Mouse (Mus musculus): ENCODE measurements at regions not wholly inside any gene's neighbourhood (a gene's known extent, or its start where the extent isn't known, plus 50 kb on each side); places are given as distances from the start of the nearest gene placed in this dataset.

- WGBS: 66% methylated on average over 2 of the region's 2 CpGs
- Histone ChIP-seq H3K27ac (no peak overlapping the region), H3K4me1 (ENCODE audit: control insufficient read depth, insufficient read depth, low read length) (peaks cover 1% of the 10 kb centered on the region), H3K36me3 (ENCODE audit: control insufficient read depth, insufficient read depth, low read length) (no peaks in the 10 kb centered on the region), H3K27me3 (ENCODE audit: control insufficient read depth, insufficient read depth, low read length) (no peaks in the 10 kb centered on the region), H3K9ac (ENCODE audit: low read depth, low read length) (no peak overlapping the region), H3K4me3 (no peak overlapping the region), H3K79me2 (replicated peaks; ENCODE audit: control insufficient read depth, insufficient read depth, low read length) (no peaks in the 10 kb centered on the region)
- DNase-seq: no peak
- no peak for TF ChIP-seq POLR2A (IDR thresholded peaks at IDR 0.05; ENCODE audit: insufficient read depth, low read depth, low read length)
- TF ChIP-seq EP300 (IDR thresholded peaks at IDR 0.05; ENCODE audit: insufficient read depth, low read depth, low read length): no peak
- intact Hi-C loops (cut with DNase I): no loop called here
These were observed 89.7 kb upstream of the Tbx3 start for GRCm38 (mm10) chr5:119580798-119581197.

- Histone ChIP-seq H3K4me1 (ENCODE audit: control insufficient read depth, insufficient read depth, low read length) (peaks cover 1% of the 10 kb centered on the region), H3K9ac (ENCODE audit: low read depth, low read length) (no peak overlapping the region), H3K27me3 (ENCODE audit: control insufficient read depth, insufficient read depth, low read length) (no peaks in the 10 kb centered on the region), H3K27ac (no peak overlapping the region), H3K36me3 (ENCODE audit: control insufficient read depth, insufficient read depth, low read length) (no peaks in the 10 kb centered on the region), H3K79me2 (replicated peaks; ENCODE audit: control insufficient read depth, insufficient read depth, low read length) (no peaks in the 10 kb centered on the region), H3K4me3 (no peak overlapping the region)
- TF ChIP-seq POLR2A (IDR thresholded peaks at IDR 0.05; ENCODE audit: insufficient read depth, low read depth, low read length) (no peak), CTCF (IDR thresholded peaks at IDR 0.05) (no peak), EP300 (IDR thresholded peaks at IDR 0.05; ENCODE audit: insufficient read depth, low read depth, low read length) (no peak)
- intact Hi-C loops (cut with DNase I): no loop called here
- WGBS: 75% methylated on average over 2 of the region's 2 CpGs
- DNase-seq: no peak
These were observed 86.1 kb upstream of the Tbx3 start for GRCm38 (mm10) chr5:119584389-119584788.

DNA sequence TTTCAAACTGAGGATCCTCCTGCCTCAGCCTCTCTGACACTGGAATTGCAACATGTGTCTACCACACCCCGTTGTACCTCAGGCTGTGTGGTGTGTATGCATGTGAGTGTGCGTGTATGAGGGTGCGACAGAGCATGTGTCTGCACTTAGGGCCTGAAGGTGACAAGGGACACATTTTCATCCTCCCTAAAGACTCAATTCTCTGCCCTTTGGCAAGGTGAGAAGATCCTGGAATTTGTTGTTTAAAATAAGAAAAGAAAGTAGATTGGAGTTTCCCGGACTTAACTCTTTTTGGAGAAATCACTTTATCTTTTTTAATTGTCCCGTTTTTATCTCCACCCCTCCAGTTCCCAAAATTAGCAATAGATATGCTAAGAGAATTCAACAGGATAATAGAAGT is 85.6 kb upstream of the Tbx3 start:
- Histone ChIP-seq H3K4me1 (ENCODE audit: control insufficient read depth, insufficient read depth, low read length) (no peaks in the 10 kb centered on the region), H3K27me3 (ENCODE audit: control insufficient read depth, insufficient read depth, low read length) (no peaks in the 10 kb centered on the region), H3K4me3 (no peak overlapping the region), H3K36me3 (ENCODE audit: control insufficient read depth, insufficient read depth, low read length) (no peaks in the 10 kb centered on the region), H3K79me2 (replicated peaks; ENCODE audit: control insufficient read depth, insufficient read depth, low read length) (no peaks in the 10 kb centered on the region), H3K9ac (ENCODE audit: low read depth, low read length) (no peak overlapping the region), H3K27ac (no peak overlapping the region)
- DNase-seq: no peak
- intact Hi-C loops (cut with DNase I): no loop called here
- no peak for TF ChIP-seq CTCF (IDR thresholded peaks at IDR 0.05)
- no peak for TF ChIP-seq EP300 (IDR thresholded peaks at IDR 0.05; ENCODE audit: insufficient read depth, low read depth, low read length)
- no peak for TF ChIP-seq POLR2A (IDR thresholded peaks at IDR 0.05; ENCODE audit: insufficient read depth, low read depth, low read length)
- WGBS: 69% methylated on average over 5 of the region's 5 CpGs

- Histone ChIP-seq H3K4me3 (no peak overlapping the region), H3K9ac (ENCODE audit: low read depth, low read length) (no peak overlapping the region), H3K27me3 (ENCODE audit: control insufficient read depth, insufficient read depth, low read length) (no peaks in the 10 kb centered on the region), H3K4me1 (ENCODE audit: control insufficient read depth, insufficient read depth, low read length) (no peaks in the 10 kb centered on the region), H3K79me2 (replicated peaks; ENCODE audit: control insufficient read depth, insufficient read depth, low read length) (no peaks in the 10 kb centered on the region), H3K27ac (no peak overlapping the region), H3K36me3 (ENCODE audit: control insufficient read depth, insufficient read depth, low read length) (no peaks in the 10 kb centered on the region)
- TF ChIP-seq CTCF (IDR thresholded peaks at IDR 0.05) (no peak), EP300 (IDR thresholded peaks at IDR 0.05; ENCODE audit: insufficient read depth, low read depth, low read length) (no peak)
- DNase-seq: no peak
- intact Hi-C loops (cut with DNase I): no loop called here
- WGBS: 79% methylated on average over 12 of the region's 12 CpGs
These were observed 83.9 kb upstream of the Tbx3 start for GRCm38 (mm10) chr5:119586391-119587058.

- intact Hi-C loops (cut with DNase I): no loop called here
- DNase-seq: no peak
- Histone ChIP-seq H3K79me2 (replicated peaks; ENCODE audit: control insufficient read depth, insufficient read depth, low read length) (no peaks in the 10 kb centered on the region), H3K4me1 (ENCODE audit: control insufficient read depth, insufficient read depth, low read length) (no peaks in the 10 kb centered on the region), H3K9ac (ENCODE audit: low read depth, low read length) (no peak overlapping the region), H3K27me3 (ENCODE audit: control insufficient read depth, insufficient read depth, low read length) (no peaks in the 10 kb centered on the region), H3K4me3 (no peak overlapping the region), H3K36me3 (ENCODE audit: control insufficient read depth, insufficient read depth, low read length) (no peaks in the 10 kb centered on the region), H3K27ac (no peak overlapping the region)
- no peak for TF ChIP-seq EP300 (IDR thresholded peaks at IDR 0.05; ENCODE audit: insufficient read depth, low read depth, low read length)
- TF ChIP-seq CTCF (IDR thresholded peaks at IDR 0.05): no peak
- no peak for TF ChIP-seq POLR2A (IDR thresholded peaks at IDR 0.05; ENCODE audit: insufficient read depth, low read depth, low read length)
- WGBS: 26% methylated on average over 12 of the region's 12 CpGs
These were observed 83.1 kb upstream of the Tbx3 start for GRCm38 (mm10) chr5:119587239-119587811.

DNA sequence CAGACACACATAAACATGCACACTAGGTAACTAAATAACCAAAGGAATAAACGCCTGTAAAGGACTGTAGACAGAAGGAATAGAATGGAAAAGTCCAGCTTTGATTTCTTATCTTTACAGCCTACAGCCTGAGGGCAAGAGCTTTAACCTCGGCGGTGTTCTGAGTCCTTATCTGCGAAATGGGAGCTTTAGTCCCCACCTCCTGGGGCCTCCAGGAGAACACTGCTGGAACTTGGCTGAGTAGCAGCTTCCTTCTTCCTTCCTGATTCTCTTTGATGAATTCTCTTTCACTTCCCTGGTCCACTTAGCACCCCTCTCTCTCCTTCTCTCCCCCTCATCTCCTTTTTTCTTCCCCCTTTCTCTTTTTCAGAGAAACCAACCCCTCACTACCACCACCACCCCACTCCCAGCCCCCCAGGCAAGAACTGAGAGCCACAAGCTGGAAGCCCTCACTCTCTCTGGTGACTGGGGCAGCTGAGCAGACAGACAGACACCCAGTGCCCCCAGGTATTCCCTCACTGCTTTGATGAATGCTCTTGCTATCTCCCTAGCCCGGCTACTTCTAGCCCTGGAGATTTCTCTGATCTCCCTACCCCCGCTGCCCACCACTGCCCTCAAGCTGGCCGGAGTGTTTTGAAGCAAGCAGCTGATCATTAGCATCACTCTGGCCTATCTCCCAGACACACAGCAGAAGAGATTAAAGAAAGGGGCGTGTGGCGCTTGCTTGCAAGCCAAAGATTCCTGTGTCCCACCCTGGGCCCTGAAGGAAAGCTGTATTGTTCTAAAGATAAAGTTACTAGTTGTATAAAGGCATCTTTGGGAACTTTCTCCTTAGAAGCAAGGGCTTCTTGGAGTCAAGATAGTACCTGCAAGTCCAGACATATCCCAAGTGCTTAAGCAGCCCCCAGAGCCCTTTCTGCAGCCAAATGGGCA is 81.9 kb upstream of the Tbx3 start:
- no peak overlapping the region for H3K4me3 ChIP-seq
- no peak overlapping the region for H3K9ac ChIP-seq (ENCODE audit: low read depth, low read length)
- TF ChIP-seq POLR2A (IDR thresholded peaks at IDR 0.05; ENCODE audit: insufficient read depth, low read depth, low read length) (no peak), CTCF (IDR thresholded peaks at IDR 0.05) (no peak), EP300 (IDR thresholded peaks at IDR 0.05; ENCODE audit: insufficient read depth, low read depth, low read length) (no peak)
- no peaks in the 10 kb centered on the region for H3K79me2 ChIP-seq (replicated peaks; ENCODE audit: control insufficient read depth, insufficient read depth, low read length)
- no peak for DNase-seq
- H3K27me3 ChIP-seq (ENCODE audit: control insufficient read depth, insufficient read depth, low read length): no peaks in the 10 kb centered on the region
- H3K4me1 ChIP-seq (ENCODE audit: control insufficient read depth, insufficient read depth, low read length): no peaks in the 10 kb centered on the region
- no peak overlapping the region for H3K27ac ChIP-seq
- no peaks in the 10 kb centered on the region for H3K36me3 ChIP-seq (ENCODE audit: control insufficient read depth, insufficient read depth, low read length)
- 34% methylated on average over 9 of the region's 9 CpGs for WGBS
- intact Hi-C loops (cut with DNase I): no loop called here

Measured in heart, adult 2 months (tissue).